Mouse (Mus musculus): Measurements from ENCODE around the gene Gm8113.
"Not testable (repeated sequence)": the region's sequence is repeated elsewhere in the genome, so short reads cannot be mapped to it uniquely, and the experiment has no call there.

The Gm8113 gene

DNA sequence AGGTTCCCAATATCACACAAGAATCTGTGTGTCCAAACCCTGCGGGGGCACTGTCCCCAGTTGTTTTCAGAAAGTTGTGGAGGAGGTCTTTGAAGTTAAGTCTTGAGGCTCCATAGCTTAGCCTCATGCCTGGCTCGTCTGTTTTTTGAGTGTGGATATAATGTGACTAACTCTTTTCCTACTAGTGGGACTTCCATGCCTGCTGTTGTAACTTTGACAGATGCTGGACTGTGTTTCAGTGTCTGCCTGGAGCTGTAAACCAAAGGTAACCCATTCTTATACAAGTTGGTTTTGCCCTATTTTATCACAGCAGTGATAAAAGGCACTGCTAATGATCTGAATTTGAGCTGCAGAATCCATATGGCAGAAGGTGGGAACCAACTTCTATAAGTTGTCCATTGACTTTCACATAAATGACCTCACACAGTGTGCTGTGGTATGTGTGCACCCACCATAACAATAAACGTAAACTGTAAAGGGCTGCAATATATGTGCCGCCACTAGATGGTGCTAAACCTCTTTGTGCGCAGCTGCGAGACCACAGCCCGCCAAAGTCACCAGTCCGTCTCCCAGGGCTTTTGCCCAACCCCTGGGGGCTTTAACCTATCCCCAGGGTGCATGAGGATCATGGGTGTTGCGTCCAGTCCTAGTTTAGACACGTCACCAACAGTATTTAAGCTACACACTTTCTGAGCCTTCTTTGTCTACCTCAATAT, at the start of gene Gm8113:
Gm8113 (plus strand) TSS at position 703 of the 716 bp plus-strand sequence.
- DNase-seq (ENCODE audit: low read depth, low spot score): not testable (repeated sequence)

DNA sequence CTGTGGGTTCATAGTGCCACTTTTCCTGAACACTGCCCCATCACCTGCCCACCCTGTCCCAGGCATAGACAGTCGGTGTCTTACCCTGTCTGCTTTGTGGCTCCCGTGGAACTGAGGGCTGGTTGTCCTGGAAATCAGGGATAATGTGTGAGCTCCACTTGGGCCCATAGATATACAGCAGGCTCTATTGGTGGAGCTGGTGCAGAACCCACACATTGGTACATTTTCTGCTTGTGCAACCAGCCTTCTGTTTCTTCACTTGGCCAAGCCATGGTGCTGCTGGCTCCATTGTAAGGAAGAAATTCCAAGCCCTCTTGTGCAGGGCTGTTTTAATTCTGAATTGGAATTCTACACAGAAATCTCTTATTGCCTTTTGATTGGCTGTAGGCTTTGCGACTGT, 49.8 kb upstream of the Gm8113 start, which contains the start of gene Ear1:
Ear1 (minus strand) TSS at position 101 of the 400 bp plus-strand sequence.
- DNase-seq (ENCODE audit: low read depth, low spot score): not testable (repeated sequence)

DNA sequence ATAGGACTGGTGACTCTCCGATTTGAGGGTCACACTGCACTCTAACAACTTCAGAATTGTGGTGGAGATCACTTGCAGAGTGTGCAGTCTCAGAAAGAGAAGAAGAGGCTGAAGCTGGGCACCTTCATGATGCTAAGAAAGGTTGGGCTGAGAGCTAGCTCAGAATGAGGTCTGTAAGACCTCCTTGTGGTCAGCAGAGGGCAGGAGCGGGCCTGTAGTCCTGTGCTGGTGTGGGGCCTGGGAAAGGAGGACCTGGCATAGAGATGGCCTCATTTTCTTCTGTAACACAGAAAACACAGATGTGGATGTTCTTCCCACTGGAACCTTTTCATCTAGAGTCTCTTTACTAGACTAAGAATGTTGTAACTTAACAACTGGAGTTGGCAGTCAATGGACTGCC, 47.4 kb upstream of the Gm8113 start:
- not testable (repeated sequence) for DNase-seq (ENCODE audit: low read depth, low spot score)

DNA sequence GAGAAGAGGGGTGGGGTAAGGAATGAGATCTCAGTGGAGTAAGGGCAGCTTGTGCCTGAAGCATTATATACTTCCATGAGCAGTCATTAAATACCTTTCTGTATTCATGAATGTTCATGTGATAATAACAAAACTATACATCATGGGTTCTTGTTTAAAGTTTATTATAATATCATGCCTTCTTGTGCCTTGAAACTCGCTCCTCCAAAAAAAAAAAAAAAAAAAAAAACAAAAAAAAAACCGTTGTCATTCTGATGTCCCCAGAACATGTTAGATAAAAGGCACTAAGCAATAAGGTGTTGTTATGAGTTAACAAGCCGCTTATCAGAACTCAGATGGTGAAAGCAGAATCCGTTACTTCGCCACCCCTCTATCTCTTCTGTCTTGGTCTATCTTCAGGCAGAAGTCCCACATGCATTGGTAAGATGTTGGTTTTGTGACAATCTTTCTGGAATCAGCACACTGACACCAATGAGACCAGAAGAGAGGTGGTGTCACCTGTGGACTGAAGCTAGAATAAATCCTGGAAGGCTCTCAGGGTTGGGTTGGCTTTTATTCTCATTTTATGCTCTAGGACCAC, 45.1 kb upstream of the Gm8113 start:
- DNase-seq (ENCODE audit: low read depth, low spot score): not testable (repeated sequence)

DNA sequence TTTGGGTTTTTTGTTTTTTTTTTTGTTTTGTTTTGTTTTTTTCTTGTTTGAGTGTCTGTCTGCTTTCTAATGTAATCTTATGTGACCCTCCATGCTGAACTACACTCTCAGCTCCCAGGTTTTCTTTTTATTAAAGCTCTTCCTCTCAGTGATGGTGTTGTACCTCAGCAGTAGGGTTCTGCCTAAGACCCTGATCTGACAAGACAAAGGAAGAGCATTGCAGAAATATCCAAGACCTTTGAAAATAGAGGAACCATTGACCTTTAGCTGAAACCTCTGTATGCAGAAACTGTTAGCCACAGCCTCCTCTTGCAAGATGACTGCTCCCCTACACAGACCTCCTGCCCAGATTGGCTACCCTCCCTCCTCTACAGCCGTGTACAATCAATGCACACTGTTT, 39.0 kb upstream of the Gm8113 start:
- not testable (repeated sequence) for DNase-seq (ENCODE audit: low read depth, low spot score)

DNA sequence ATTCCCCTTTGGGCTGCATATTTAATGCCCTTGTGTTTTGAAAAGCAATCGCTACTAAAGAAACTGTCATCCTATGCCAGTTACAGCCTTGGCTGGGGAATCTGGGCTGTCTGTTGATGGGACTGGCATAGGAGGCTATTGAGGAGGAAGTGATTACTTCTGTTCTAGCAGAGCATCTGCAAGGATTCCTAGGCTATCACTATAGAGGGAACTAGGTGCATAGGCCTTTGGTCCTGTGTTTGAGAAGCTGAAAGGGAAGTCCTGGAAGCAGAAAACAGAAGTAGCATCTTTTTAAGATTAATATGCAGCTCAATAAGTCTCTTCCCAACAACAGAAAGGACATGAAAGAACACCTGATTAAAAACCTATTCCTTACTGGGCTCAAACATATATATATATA, 33.9 kb upstream of the Gm8113 start:
- DNase-seq (ENCODE audit: low read depth, low spot score): not testable (repeated sequence)

DNA sequence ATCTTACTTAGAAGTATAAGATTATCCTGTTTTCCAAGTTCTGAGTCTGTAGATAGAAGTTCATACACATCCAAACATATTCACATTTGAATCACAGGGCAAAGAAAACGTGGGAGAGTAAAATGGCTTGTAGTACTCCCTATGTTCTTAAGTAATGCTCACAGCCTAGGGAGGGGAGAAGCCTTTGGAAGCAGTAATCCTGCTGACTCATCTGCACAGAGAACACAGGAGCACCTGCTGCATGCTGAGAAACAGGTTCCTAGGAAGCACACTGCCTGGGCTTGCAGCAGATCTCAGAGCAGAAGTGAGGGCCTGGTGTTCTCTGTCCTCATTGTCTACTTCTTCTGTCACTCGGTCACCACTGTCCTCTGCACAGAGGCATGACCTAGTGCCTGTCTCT, 29.8 kb upstream of the Gm8113 start:
- not testable (repeated sequence) for DNase-seq (ENCODE audit: low read depth, low spot score)

DNA sequence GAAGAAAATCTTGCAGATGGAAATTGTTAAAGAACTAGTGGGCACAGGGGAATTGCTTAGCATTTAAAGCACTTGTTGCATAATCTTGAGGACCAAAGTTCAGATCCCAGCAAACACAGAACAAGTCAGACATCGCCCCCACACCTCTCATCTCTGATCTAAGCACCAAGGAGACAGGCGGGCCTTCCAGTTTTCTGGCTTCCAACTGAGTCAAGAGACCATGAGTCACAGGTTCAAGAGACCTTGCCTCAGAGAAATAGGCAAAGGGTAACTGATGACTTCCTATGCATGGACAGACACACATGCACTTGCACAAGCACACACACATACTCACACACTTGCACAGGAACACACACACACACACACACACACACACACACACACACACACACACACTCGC, 26.6 kb upstream of the Gm8113 start:
- not testable (repeated sequence) for DNase-seq (ENCODE audit: low read depth, low spot score)

DNA sequence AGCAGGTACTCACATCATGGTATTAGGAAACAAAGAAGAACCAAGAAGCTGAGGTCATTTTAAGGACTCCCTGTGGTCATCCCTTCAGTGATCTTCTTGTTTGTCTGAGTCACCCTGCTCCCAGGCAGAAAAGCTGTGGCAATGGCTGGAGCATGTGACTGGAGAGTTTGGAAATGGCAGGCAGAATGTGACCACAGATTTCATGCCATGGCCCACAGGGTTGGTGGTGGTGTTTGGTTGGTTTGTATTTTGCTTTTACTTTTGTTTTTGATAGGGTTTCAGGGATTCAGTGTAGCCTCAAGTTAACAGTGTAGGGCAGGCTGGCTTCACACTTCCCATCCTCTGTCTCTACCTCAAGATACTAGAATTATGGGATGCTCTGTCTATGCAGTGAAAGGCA, 7.0 kb upstream of the Gm8113 start:
- not testable (repeated sequence) for DNase-seq (ENCODE audit: low read depth, low spot score)

DNA sequence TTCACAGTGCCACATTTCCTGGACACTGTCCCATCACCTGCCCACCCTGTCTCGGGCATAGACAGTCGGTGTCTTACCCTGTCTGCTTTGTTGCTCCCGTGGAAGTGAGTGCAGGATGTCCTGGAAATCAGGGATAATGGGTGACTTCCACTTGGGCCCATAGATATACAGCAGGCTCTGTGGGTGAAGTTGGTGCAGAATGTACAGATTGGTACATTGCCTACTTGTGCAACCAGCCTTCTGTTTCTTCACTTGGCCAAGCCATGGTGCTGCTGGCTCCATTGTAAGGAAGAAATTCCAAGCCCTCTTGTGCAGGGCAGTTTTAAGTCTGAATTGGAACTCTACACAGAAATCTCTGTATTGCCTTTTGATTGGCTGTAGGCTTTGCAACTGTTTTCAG, 1.7 kb upstream of the Gm8113 start, which contains the start of gene Ear10:
Ear10 (minus strand) TSS at position 101 of the 400 bp plus-strand sequence.
- not testable (repeated sequence) for DNase-seq (ENCODE audit: low read depth, low spot score)

DNA sequence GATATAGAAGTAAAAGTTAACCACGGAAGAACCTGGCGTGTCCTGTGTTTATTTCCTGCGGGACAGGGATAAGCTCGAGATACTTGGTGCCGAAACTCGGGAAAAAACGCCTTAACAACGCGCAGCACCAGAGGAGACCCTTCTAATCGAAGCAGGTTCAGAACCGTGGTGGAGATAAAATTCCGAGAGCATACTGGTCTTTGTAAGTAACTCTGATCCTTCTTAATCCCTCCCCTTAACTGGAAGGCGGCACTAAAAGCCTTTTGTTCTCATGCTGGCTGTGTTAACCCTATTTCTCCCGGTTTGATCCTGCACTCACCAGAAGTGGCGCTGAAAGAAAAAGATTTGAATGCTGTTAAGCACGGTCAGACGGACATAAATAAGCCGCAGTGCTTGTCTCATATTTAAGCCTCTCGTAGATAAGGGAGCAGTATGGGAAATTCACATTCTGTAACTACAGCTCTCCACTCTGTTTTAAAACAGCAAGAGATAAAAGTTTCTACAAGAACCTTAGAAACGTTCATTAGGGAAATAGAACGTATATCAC, 287 bp downstream of the Gm8113 start:
- DNase-seq (ENCODE audit: low read depth, low spot score): not testable (repeated sequence)

DNA sequence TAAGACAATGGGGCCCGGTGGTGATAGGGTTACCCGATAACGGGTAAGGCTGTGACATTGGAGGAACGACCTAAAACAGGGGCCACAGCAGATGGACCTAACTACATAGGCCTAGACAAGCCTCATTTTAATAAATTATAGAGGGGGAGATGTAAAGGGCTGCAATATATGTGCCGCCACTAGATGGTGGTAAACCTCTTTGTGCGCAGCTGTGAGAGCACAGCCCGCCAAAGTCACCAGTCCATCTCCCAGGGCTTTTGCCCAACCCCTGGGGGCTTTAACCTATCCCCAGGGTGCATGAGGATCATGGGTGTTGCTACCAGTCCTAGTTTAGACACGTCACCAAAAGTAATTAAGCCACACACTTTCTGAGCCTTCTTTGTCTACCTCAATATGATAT, 7.8 kb downstream of the Gm8113 start:
- DNase-seq (ENCODE audit: low read depth, low spot score): not testable (repeated sequence)

DNA sequence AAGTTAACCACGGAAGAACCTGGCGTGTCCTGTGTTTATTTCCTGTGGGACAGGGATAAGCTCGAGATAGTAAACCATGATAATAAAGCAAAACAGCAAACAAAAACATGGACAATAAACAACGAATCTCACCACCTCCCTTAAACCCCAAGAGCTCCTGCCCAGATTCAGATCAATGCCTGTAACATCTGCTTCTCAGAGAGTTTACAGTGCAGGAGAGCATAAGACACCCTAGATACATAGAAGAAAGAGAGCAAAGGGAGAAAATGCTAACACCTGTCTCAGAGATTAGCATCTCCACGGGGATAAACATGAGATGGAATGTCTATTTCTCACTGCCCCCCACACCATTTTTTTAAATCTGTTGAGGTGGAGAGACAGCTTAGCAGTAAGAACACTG, 8.2 kb downstream of the Gm8113 start:
- not testable (repeated sequence) for DNase-seq (ENCODE audit: low read depth, low spot score)

DNA sequence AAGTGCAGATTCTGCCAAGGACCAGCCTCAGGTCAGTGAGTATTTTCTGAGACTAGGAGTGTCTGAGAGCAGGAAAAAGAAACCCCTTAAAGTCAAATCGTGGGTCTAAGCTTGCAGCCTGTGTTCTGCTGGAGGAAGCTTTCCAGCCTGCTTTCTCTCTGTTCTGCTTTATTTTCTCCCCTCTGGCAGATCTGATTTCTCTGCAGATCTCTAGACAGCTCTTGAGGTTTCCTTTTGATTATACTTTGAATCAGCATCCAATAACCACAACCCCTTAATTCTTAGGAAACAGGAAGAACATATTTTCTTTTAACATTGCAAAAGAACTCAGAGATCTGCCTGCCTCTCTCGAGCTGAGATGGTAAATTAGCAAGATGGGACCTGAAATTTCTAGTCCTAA, 28.2 kb downstream of the Gm8113 start:
- not testable (repeated sequence) for DNase-seq (ENCODE audit: low read depth, low spot score)

DNA sequence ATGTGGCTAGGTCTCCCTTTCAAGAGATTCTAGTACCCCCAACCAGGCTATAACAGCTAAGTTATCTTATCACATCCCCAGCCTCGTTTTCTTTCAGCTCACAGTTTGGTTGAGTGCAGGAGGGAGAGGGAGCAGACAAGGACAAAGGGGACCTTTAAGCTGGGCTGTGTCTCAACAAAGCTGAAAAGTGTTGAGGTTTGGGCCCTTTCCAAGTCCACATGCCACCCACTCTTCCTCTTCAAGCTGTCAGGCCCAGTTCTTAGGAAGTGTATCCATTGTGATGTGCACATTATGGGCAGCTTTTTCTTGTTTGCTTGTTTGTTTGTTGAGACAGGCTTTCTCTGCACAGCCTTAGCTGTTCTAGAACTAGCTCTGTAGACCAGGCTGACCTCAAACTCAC, 29.9 kb downstream of the Gm8113 start:
- DNase-seq (ENCODE audit: low read depth, low spot score): not testable (repeated sequence)

DNA sequence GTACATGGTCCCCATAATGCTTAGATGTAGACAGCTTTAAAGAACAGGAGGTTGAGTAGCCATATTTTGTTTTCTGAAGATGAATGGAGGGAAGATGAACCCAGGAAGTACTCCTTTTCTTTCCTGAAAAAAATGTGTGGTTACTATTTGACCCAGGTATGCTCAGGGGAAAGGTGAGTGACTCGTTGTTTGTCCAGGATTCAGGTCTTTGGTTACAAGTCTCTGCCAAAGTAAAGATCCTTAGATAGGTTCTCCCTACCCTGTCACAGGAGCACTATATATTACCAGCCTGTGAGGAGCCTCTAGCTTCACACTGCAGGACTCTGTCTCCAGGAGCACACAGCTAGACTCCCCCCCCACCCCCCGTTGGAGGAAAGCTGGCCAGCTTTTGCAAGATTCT, 31.6 kb downstream of the Gm8113 start, which contains the start of gene Ang5:
Ang5 (plus strand) TSS at position 301 of the 400 bp plus-strand sequence.
- not testable (repeated sequence) for DNase-seq (ENCODE audit: low read depth, low spot score)

Data from c-Kit-negative CD71-positive TER-119-positive erythroid progenitor cells, embryonic 14.5 days (primary cell).